Mouse (Mus musculus) left cerebral cortex, postnatal 4 days (tissue): ENCODE measurements around the gene Ric3. TPM values are rescaled to one million over a fixed set of nuclear protein-coding genes. Genes with fewer than 3 reads are reported as not detected.

Source experiments
- DNase-seq: peaks from one replicate; pipeline ENCODE4 v3.0.0-alpha.2; 2022
- intact Hi-C: fragments of 180-260 bp; cut with DNase I; formaldehyde crosslinking; loops from one replicate; pipeline ENCODE4 v1.15.1; 2025
- total RNA-seq, 2 experiments: library from RNA; stranded (reverse); gene quantifications; 2 replicates each; pipeline ENCODE4 v1.2.3; 2021

Gene Ric3
- total RNA-seq, 2 experiments from 2014 or later: 37.8 to 39.4 TPM

DNA sequence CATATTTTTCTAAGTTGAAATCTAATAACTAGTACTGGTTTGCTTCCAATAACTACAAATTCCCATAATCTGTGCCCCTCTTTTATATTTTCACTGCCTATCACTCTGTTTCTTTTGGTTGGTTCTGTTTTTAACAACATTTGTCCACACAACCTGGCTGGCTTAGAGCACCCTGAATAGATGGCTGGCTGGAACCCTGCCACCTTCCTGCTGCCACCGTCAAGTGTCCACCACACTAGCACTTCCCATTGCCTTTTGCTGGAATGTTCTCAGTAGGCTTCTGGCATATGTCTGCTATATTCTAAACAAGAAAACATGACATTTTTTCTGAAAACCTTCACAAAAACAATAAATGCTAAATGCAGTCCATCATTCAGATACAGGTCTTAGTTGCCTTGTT is 32.3 kb downstream of the Ric3 start:
- intact Hi-C loops: no loop called here
- DNase-seq: no peak

DNA sequence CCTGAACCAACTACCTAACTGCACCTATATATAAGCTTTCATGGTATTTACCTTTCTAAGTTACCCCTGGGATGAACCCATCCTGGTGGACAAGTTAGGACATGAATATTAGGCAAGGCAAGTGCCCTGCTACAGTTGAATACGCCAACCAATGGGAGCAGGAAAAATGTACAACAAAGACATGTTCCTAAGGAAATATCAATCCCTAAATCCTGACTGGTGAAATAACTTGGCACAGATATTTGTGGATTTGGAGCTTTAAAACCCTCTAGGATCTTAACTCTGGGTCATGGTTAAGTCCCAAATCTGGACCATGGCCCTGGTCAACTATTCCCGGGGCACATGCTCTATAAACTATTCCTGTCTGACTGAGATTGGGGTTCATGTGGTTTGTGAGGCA is 37.3 kb downstream of the Ric3 start:
- DNase-seq: no peak
- intact Hi-C loops: no loop called here

DNA sequence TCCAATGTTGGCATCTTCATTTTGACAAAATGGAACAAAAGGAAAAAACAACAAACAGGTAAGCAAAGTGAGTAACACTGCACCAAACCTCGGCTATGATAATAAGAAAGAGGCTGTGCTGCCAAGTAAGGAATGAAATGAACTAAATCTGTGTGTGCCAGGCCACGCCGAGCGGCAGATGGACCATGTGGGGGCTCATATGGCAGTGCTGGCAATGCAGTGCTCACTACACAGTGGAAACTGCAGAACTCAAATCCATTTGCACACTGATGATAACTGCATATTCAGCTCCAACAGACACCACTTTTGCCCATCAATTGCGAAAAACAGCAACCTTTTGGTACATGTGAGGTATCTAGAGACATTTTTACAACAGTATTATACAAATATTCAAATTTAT is 43.7 kb downstream of the Ric3 start:
- DNase-seq: peak; percentile 81
- intact Hi-C loops: loop anchor here (10.0 kb wide), 1 partner anchor 385 kb away; no protein-coding TSS in a partner anchor

DNA sequence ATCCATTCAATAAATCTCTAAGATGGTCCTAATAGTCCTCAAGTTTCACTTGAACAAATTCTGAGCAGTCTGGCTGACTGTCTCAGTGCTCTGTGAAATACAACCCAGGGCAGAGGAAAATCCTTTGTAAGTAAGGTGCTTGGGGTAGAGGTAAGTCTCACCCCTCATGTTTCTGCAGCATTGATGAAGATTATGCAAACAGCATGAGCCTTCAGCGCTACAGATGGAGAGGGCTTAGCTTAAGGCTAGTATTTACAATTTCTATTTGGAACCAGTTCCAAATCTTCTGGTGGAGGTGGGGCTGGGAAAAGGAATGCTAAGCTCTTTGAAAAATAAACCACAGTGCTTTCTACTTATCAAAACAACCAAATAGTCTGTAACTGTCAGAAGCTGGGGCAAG is 44.1 kb downstream of the Ric3 start:
- intact Hi-C loops: loop anchor here (10.0 kb wide), 1 partner anchor 386 kb away; no protein-coding TSS in a partner anchor
- no peak for DNase-seq

DNA sequence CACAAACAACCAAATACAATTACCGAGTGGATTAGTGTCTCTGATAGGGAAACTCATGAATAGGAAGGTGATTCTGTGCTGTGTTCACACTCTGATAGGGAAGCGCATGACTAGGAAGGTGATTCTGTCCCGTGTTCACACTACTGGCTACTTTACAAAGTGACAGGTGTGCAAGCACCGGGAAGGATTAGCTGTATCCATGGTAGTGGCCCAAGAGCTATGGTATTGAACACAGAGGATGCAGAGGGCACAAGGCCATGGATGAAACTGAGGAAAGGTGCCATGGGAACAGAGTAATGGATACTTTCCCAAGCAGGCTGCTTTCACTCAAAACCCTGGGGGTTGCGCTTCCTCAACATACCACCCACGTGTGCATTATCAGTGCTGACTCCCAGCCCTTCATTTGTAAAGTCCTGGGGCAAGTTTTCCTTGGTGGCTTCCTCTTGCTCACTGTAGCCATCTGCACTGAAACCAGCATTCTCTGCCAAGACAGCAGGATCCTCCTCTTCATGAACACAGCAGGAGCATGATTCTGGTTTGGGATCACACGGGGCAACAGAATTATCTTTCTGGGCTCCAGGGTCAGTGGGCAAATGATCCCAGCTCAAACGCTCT is 44.9 kb downstream of the Ric3 start:
- intact Hi-C loops: loop anchor here (10.0 kb wide), 1 partner anchor 387 kb away; no protein-coding TSS in a partner anchor
- DNase-seq: peak; percentile 33

DNA sequence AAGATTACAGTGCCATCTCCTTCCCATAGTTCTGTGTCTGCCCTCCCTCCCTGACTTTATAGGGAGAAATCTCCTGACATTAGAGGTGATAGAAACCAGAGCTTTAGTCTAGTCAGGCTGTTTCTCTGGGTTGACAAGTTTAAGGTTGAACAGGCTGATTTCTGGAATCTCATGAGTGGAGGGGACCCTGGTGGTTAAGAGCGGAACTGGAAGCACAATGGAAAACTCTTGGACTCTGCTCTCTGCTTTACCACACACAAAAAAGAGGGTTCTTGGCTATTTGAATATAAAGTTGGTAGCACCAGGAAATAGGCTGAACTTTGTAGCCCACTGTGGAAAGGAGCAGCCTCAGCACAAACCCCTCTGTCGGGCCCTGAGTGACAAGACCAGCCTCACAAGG is 51.1 kb downstream of the Ric3 start:
- DNase-seq: no peak
- intact Hi-C loops: loop anchor here (10.0 kb wide), 1 partner anchor 393 kb away; no protein-coding TSS in a partner anchor

DNA sequence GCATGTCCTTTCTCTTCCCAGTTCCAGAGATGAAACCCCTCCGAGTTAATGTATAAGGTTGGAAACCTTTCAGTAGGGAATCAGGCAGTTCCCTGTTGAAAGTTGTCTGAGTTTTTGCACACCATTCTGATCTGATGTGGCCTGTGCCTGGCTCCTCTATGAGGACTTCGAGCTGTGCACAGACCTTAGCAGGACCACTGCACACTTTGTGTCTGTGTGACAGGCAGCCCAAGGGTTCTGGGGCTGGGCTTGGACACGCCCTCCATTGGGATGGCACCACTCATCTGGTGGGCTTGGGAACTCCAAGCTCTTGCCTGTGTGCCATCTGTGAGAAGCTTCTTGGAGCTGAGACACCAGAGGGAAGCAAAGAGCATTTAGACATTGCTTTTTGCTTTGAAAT is 51.8 kb downstream of the Ric3 start:
- DNase-seq: no peak
- intact Hi-C loops: loop anchor here (10.0 kb wide), 1 partner anchor 393 kb away; no protein-coding TSS in a partner anchor

DNA sequence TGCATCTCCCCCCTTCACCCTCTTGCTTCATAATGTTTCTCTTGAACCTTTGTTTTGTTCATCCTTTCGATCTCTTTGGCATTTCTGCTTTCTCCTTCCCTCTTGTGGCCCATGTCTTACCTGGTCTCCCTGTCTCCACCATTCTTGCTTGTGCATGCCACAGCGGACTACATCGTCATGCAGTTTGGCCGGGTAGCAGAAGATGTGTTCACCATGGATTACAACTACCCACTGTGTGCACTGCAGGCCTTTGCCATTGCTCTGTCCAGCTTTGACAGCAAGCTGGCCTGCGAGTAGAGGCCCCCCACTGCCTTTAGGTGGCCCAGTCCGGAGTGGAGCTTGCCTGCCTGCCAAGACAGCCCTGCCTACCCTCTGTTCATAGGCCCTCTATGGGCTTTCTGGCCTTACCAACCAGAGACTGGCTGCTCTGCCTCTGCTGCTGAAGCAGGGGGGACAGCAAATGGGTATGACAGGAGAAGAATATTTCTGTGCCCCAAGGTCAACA is 53.1 kb downstream of the Ric3 start:
- no peak for DNase-seq
- intact Hi-C loops: loop anchor here (5.0 to 10.0 kb wide), 2 partner anchors 88 to 395 kb away; no protein-coding TSS in a partner anchor

DNA sequence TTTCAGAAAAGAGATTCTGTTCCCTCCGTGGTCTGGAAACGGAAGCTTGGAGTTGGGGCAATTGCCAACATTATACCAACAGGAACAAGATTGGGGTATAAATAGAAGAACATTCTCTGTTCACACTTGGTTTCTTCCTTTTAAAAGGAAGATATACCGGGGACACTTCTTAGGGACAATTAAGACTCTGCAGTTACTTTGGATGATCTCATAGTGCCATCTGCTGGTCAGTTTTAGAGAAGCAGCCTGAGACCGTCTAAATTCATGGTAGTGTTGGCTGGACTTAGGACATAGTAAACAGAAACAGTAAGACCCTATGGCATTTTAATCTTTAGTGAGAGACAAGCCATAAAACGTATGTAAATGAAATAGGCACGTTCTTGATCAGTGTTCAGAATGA is 54.9 kb downstream of the Ric3 start:
- intact Hi-C loops: loop anchor here (5.0 kb wide), 1 partner anchor 86 kb away; no protein-coding TSS in a partner anchor

DNA sequence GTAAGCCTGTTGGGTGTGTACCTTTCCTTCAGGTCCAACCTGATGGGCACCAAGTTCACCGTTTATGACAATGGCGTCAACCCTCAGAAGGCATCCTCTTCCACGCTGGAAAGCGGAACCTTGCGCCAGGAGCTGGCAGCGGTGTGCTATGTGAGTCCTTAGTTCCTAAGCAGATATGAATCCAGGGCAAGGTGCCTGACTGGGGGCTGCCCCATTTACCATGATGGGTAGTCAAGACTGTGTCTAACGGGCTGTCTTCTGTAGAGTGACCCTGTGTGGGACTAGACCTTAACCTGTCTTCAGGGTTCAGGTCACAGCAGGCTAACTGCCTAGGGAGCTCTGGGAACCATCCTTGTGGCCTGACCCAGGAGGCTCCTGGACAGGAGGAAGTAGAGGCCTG is 55.4 kb downstream of the Ric3 start:
- intact Hi-C loops: loop anchor here (5.0 kb wide), 1 partner anchor 85 kb away; no protein-coding TSS in a partner anchor
- no peak for DNase-seq

More for the DNA sequence above, 54.9 kb downstream of the Ric3 start:
- peak; percentile 60 for DNase-seq

DNA sequence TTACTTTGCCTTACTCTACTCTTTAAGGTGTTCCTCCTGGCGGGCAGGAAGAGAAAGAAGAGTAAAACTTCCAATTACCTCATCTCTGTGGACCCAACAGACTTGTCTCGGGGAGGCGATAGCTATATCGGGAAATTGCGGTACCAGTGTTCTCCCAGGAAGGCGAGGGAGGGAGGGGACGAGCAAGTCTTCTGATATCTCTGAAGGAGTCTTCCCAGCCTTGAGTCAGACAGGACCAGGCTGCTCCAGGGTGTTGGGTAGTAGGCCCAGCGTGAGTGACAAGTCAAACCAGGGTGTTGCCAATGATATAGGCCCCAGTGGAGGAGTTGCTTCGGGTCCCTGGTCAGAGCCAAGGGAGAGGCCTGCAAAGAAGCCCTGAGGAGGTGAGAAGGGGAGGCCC is 56.2 kb downstream of the Ric3 start:
- DNase-seq: no peak
- intact Hi-C loops: loop anchor here (5.0 kb wide), 1 partner anchor 85 kb away; no protein-coding TSS in a partner anchor

DNA sequence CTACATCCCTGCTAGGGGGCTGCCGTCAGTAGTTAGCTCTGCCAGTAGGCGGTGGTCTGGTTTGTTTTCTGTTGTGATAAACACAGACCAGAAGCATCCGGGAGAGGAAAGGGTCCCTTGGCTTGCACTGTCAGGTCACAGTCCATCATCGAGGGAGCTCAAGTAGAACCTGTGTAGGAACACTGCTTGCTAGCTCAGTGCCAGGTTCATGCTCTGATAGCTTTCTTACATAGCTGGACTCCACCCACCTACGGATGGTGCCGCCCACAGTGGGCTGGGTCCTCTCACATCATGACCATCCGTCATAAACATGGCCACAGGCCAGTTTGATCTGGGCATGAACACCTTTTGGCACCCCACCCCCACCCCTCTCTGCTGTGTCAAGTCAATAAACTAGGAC is 57.4 kb downstream of the Ric3 start:
- intact Hi-C loops: loop anchor here (5.0 kb wide), 1 partner anchor 83 kb away; no protein-coding TSS in a partner anchor
- no peak for DNase-seq

DNA sequence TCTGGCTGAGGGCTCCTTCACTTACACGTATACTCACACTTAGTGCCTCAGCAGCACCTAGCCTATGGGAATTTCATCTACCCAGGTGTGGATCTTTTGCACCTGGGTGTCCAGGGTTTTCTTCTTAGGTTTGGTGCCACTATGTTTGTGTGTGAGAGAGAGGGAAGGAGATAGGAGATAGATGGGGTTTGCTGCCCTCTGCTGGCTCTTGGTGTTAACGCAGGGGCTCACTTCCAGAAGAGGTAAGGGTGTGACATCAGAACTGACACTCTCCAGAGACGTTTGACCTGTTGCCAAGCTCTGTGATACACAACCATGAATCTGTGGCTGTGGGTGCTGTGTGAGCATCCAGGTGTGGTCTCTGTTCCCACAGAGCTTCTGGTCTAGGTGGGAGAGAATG is 61.7 kb downstream of the Ric3 start:
- intact Hi-C loops: loop anchor here (5.0 kb wide), 1 partner anchor 54 kb away; no protein-coding TSS in a partner anchor
- peak; percentile 77 for DNase-seq

DNA sequence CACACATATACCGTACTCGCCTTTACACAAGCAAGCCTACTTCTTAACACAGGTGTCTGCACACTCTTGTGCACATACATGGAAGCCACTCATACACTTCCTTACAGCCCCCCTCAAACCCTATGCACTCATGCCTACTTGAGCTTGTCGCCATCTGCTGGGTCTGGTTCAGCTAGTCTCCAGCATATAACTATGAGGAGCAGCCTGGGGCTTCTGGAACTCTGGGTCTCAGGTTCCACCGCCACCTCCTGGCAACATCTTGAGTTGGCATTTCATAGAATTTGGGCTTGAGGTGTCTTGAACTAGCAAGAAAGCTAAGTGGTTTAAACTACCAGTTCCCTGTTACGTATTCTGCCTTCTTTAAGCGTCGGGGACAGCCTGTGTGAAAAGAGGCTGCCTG is 63.9 kb downstream of the Ric3 start:
- no peak for DNase-seq
- intact Hi-C loops: no loop called here

DNA sequence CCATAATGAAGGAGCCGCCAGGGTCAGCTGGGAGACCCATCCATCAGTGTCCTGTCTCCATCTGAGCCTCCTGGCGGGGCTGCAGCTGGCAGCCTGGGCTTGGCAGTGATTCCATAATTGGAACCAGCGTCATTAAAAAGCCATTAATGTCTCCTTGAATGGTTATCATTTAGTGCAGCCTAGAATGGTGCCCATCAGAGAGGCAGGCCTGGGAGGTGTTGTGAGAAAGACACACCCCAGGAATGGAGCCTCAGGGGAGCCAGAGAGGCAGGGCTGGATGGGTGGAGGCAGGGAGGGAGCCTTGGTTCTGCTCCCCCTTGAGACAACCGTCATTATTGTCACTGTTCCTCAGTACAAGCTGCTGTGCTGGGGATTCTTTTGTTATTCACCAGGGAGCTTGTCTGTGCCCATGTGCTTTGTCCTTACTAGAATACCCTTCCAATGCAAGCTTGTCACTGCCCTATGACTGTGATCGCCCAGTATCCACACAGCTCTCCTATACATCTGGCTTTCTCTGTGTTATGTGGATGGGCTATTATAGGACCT is 66.7 kb downstream of the Ric3 start:
- peak; percentile 41 for DNase-seq
- intact Hi-C loops: no loop called here

DNA sequence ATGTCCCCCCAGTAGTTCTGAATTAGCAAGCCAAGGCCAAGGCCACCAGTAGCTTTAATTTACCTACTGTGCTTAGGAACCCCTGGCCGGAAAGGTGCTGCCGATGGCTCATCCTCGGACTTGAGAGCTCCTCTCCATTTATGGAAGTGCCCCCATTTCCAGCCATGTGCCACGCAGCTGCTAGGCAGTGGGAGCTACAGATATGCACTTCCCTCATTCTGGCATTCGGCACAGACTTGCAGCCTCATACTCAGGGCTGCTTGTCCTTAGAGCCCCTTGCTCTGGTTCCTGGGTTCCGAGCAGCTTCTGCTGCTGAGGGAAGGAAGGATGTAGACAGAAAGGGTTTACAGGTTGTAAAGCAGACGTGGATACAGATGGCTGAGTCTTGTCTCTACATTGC is 68.3 kb downstream of the Ric3 start:
- intact Hi-C loops: loop anchor here (5.0 kb wide), 1 partner anchor 63 kb away; the partner anchor contains the start of gene Tub
- DNase-seq: no peak

DNA sequence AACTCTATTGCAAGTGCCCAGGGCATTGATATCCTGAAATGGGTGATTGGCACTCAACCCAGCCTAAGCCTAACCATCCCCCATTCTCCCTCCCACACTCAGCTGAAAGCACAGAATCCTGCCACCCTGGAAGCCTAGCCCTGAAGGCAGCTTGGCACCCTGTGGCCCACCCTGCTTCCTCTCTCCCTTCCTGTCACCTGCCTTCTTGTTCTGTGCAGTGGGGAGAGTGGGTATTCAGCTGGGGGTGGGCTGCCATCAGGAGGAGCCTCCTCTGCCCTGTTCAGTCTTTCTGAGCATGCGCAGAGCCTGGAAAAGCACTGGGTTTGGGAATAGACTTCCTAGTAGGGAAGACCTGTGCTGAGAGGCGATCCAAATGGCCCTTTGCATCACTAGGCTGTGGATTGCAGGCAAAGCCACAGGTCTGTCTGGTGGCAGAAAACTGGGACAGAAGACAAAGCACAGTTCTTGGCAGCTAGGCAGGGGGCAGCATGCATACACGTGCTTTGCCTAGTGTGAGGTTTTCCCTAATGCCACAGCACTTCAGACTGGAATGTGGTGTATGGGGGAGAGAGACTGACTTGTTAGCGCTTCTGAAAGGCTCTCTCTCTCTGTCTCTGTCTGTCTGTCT is 70.0 kb downstream of the Ric3 start:
- DNase-seq: no peak
- intact Hi-C loops: loop anchor here (5.0 kb wide), 1 partner anchor 61 kb away; the partner anchor contains the start of gene Tub

DNA sequence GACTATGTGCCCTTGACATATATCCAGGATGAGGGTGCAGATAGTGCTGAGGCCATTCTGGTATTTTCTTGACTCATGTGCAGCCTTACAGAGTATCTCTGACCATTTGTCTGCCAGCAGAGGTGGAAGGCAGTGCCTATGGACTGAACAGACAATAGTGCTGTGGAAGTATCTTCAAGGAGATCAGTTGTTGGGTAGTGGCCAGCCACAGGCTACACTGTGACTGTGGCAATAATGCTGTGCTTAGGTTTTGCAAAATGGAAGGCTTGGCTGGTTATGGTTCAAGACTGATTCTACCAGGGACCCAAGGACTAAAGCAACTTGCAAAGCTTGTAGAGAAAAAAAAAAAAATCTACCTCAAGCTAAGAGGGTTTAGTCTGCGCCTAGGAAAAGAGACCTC is 70.6 kb downstream of the Ric3 start:
- DNase-seq: no peak
- intact Hi-C loops: loop anchor here (5.0 kb wide), 1 partner anchor 60 kb away; the partner anchor contains the start of gene Tub

DNA sequence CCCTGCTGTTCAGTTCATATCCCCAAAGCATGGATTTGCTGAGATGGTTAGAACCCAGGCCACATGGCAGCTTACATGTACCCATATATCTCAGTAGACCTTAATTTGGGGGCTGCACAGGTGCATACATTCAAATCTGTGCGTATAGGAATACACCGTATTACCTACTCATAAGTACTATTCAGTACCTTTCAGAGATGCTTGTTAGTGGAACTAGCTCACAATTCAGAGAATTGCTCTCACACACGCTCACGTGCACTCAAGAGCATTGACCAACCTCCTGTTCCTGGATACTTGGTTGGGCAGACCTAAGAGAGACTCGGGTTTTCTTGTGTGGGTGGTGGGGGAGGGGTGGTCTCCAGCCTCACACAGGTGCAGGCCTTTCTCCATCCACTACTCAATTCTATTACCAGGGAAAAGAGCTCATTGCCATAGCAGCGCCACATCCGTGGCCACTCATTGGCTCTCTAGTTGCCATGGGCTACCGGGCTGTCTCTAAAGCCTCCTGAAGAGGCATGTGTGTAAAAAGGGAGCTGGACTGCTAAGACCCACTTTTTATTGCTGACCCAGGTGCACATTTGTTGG is 71.4 kb downstream of the Ric3 start:
- intact Hi-C loops: loop anchor here (5.0 kb wide), 1 partner anchor 59 kb away; the partner anchor contains the start of gene Tub
- DNase-seq: peak; percentile 60

DNA sequence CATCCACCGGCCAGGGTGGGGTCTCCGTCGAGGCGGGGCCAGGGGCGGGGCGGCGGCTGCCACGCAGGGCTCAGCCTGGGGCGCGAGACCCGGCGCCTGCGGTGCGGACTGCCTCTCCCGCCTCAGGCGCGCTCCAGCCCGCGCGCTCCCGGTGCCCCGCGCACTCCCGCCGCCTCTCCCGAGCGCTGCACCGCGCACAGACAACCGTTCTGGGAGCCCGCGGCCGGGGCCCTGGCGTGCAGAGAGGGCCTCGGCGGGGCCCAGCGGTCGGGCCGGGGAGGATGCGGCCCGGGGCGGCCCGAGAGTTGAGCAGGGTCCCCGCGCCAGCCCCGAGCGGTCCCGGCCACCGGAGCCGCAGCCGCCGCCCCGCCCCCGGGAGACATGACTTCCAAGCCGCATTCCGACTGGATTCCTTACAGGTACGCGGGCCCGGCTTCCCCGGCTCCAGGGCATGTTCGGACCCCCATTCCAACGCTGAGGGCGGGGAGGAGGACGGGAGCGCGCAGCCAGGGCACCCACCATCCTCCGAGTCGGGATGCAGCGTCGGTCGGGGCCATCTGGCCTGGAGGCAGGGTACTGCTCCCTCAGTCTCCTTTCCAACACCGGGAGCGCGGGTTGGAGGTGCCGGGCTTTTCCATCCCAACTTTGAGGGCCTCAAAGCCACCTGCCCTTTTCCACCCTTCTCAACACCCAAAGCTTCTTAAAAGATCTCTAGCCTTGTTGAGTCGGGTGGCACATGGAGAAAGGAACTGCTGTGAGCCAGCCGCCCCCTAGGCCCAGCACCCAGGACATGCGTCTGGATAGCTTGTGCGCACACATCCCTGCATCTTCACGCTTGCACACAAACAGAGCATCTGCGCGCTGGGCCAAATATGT is 72.2 kb downstream of the Ric3 start:
- intact Hi-C loops: loop anchor here (5.0 kb wide), 1 partner anchor 59 kb away; the partner anchor contains the start of gene Tub
- peak; percentile 56 for DNase-seq
